In genomic region chr6:145002094-145002936, GRCm38 (mm10) we compare ENCODE assay signal across 20 mouse cellular contexts.
DNase-seq lines count a peak whose midpoint lies in the region; ATAC-seq and TF ChIP-seq lines count a peak whose summit lies in the region.
"Had no signal": no experiment of that assay in that cellular context is flagged by ENCODE, and none has a peak within 500 bp of the region (broad histone marks: within the 10 kb centered on the region; RNA-seq: fewer than 3 reads in every experiment).

No protein-coding gene starts in this region.

- no peaks in the 10 kb centered on the region for H3K9me3 ChIP-seq in kidney, postnatal 0 days (replicated peaks; ENCODE audit: low read length)
- H3K9me3 ChIP-seq in embryonic facial prominence, embryonic 10.5 days: no peaks in the 10 kb centered on the region
- H3K9me3 ChIP-seq: limb, embryonic 15.5 days had no signal

- WGBS in kidney, postnatal 0 days: 52% methylated on average over 13 of the region's 14 CpGs
- 55% methylated on average over 14 of the region's 14 CpGs for WGBS in embryonic facial prominence, embryonic 10.5 days

- no peaks in the 10 kb centered on the region for H3K36me3 ChIP-seq in kidney, postnatal 0 days (ENCODE audit: insufficient read depth, low read length)
- peaks cover 65% of the 10 kb centered on the region for H3K36me3 ChIP-seq in embryonic facial prominence, embryonic 10.5 days (replicated peaks)
- H3K36me3 ChIP-seq: limb, embryonic 15.5 days had no signal

- H3K4me3 ChIP-seq in kidney, postnatal 0 days (replicated peaks; ENCODE audit: low read depth, low read length): no peak overlapping the region
- no peak overlapping the region for H3K4me3 ChIP-seq in embryonic facial prominence, embryonic 10.5 days
- H3K4me3 ChIP-seq: limb, embryonic 15.5 days had no signal

- H3K27ac ChIP-seq in kidney, postnatal 0 days: no peak overlapping the region
- no peak overlapping the region for H3K27ac ChIP-seq in embryonic facial prominence, embryonic 10.5 days (replicated peaks)
- H3K27ac ChIP-seq: limb, embryonic 15.5 days had no signal

- H3K9ac ChIP-seq in kidney, postnatal 0 days (ENCODE audit: low read depth, low read length): no peak overlapping the region
- H3K9ac ChIP-seq: limb, embryonic 15.5 days; lung, embryonic 14.5 days had no signal

- no peaks in the 10 kb centered on the region for H3K27me3 ChIP-seq in kidney, postnatal 0 days (ENCODE audit: insufficient read depth, low read length)
- H3K27me3 ChIP-seq in embryonic facial prominence, embryonic 10.5 days (replicated peaks; ENCODE audit: low read depth, poor library complexity, severe bottlenecking): no peaks in the 10 kb centered on the region
- H3K27me3 ChIP-seq: limb, embryonic 15.5 days had no signal

- no peak for ATAC-seq in kidney, postnatal 0 days (replicated peaks; ENCODE audit: low FRiP score, low read depth)
- ATAC-seq: hindbrain, embryonic 16.5 days; intestine, postnatal 0 days had no signal

- no peak for TF ChIP-seq CTCF in kidney, postnatal 0 days (IDR thresholded peaks at IDR 0.05; ENCODE audit: low read depth)

- intact Hi-C loops in heart, postnatal 14 days (cut with DNase I): no loop called here

- peak; percentile 32 for DNase-seq in kidney, postnatal 0 days (ENCODE audit: low spot score)
- DNase-seq in kidney, postnatal 10 days: no peak
- peak; percentile 47 for DNase-seq in Muller cell, postnatal 12 days (ENCODE audit: inconsistent ontology term)
- DNase-seq in embryonic facial prominence, embryonic 10.5 days (ENCODE audit: low spot score): peak; percentile 40
- DNase-seq in monocyte, adult 2 months (ENCODE audit: low read depth in 1 of 2, low spot score in 2 of 2): peak; percentile 27 to 28
- no peak for DNase-seq in heart, postnatal 14 days
- no peak for DNase-seq in retina, postnatal 1 day
- no peak for DNase-seq in urinary bladder, postnatal 14 days (ENCODE audit: low spot score)
- DNase-seq: adrenal gland, postnatal 14 days; cerebellum, adult 11-12 months; gastrocnemius, postnatal 36 days; heart, postnatal 36 days; kidney, postnatal 36 days; layer of hippocampus, adult 9-11 months; lung, embryonic 14.5 days; thymus, postnatal 25 days had no signal

- H3K4me1 ChIP-seq in kidney, postnatal 0 days (replicated peaks; ENCODE audit: insufficient read depth, low read length): no peaks in the 10 kb centered on the region
- peaks cover 10% of the 10 kb centered on the region for H3K4me1 ChIP-seq in embryonic facial prominence, embryonic 10.5 days
- H3K4me1 ChIP-seq: limb, embryonic 15.5 days had no signal

- no peak overlapping the region for H3K4me2 ChIP-seq in kidney, postnatal 0 days (ENCODE audit: low read length)
- H3K4me2 ChIP-seq: heart, embryonic 11.5 days; limb, embryonic 15.5 days; lung, embryonic 14.5 days had no signal

Comparison
In these comparisons a context has a peak if more than half of its experiments do, and no peak if none do; other contexts are left out.
1. DNase-seq: peak in kidney, postnatal 0 days (single experiment), Muller cell, postnatal 12 days (single experiment), embryonic facial prominence, embryonic 10.5 days (single experiment) and monocyte, adult 2 months (2 of 2); none in kidney, postnatal 10 days (single experiment), heart, postnatal 14 days (0 of 2), retina, postnatal 1 day (single experiment) and urinary bladder, postnatal 14 days (single experiment).